Mouse (Mus musculus) lung, postnatal 0 days (tissue): ENCODE data around the gene Map3k12. TPM values are rescaled to one million over a fixed set of nuclear protein-coding genes. Genes with fewer than 3 reads are reported as not detected.

Experiments used
- ATAC-seq: fragments of 200-750 bp; cut with Nextera tagmentation; 2 replicates; pipeline ENCODE4 v1.8.0; 2017; ENCODE audit warnings: moderate library complexity
- DNase-seq: peaks from one replicate; pipeline ENCODE4 v3.0.0-alpha.2; 2016; ENCODE audit warnings: low spot score
- H3K27ac ChIP-seq: fragments of 300-500 bp; sonication (generic); 2 replicates; pipeline ENCODE4 v1.5.1; 2014; ENCODE audit warnings: antibody characterized with exemption, mild to moderate bottlenecking, low read length, mixed read lengths
- H3K27me3 ChIP-seq: fragments of 300-500 bp; sonication (generic); replicated peaks from 2 replicates; pipeline ENCODE4 v1.6.1; 2014; ENCODE audit warnings: low read length, mixed read lengths; ENCODE audit not compliant: insufficient read depth
- H3K36me3 ChIP-seq: fragments of 300-500 bp; sonication (generic); 2 replicates; pipeline ENCODE4 v1.6.1; 2014; ENCODE audit warnings: low read length, mixed read lengths; ENCODE audit not compliant: insufficient read depth
- H3K4me1 ChIP-seq: fragments of 300-500 bp; sonication (generic); 2 replicates; pipeline ENCODE4 v1.6.1; 2014; ENCODE audit warnings: antibody characterized with exemption, low read depth, low read length, mixed read lengths; ENCODE audit not compliant: insufficient read depth
- H3K4me2 ChIP-seq: fragments of 300-500 bp; sonication (generic); replicated peaks from 2 replicates; pipeline ENCODE4 v1.6.1; 2014; ENCODE audit warnings: low read depth, mild to moderate bottlenecking, low read length, moderate library complexity, mixed read lengths
- H3K4me3 ChIP-seq: fragments of 300-500 bp; sonication (generic); 2 replicates; pipeline ENCODE4 v1.5.1; 2014; ENCODE audit warnings: low read depth, low read length
- H3K9ac ChIP-seq: fragments of 300-500 bp; sonication (generic); replicated peaks from 2 replicates; pipeline ENCODE4 v1.6.1; 2014; ENCODE audit warnings: low read depth, mild to moderate bottlenecking
- H3K9me3 ChIP-seq: fragments of 300-500 bp; sonication (generic); 2 replicates; pipeline ENCODE4 v1.6.1; 2016; ENCODE audit warnings: low read length, mixed read lengths
- CTCF ChIP-seq: IDR thresholded peaks from 2 replicates; pipeline ENCODE4 v1.5.1; 2016; ENCODE audit warnings: antibody characterized with exemption, mild to moderate bottlenecking
- EP300 ChIP-seq: IDR thresholded peaks from 2 replicates; pipeline ENCODE4 v1.6.1; 2016; ENCODE audit warnings: antibody characterized with exemption, mild to moderate bottlenecking, control low read depth
- WGBS: fragments of 180-500 bp; shearing (Covaris S2); extraction: QIAGEN DNeasy Blood & Tissue Kit; methylation state at CpG from one replicate; pipeline ENCODE4 v1.1.7; 2014; 5-methylcytosine and 5-hydroxymethylcytosine counted together
- polyA plus RNA-seq: library from polyadenylated mRNA; unstranded; fragments of >200 nt; fragmentation: Nextera tagmentation; extraction: Ambion mirVana; gene quantifications from 2 replicates; pipeline ENCODE4 v1.2.1, GENCODE M21; 2015

The Map3k12 gene
- polyA plus RNA-seq, 1 experiment from 2014 or later, result 4.2 TPM

GRCm38 (mm10) chr15:102552599-102552998, 35.7 kb upstream of the Map3k12 start:
- no peak overlapping the region for H3K27ac ChIP-seq
- no peak overlapping the region for H3K4me3 ChIP-seq
- no peak overlapping the region for H3K9ac ChIP-seq
- no peaks in the 10 kb centered on the region for H3K9me3 ChIP-seq
- 96% methylated on average over 5 of the region's 5 CpGs for WGBS
- ATAC-seq (no peak), DNase-seq (no peak)
- H3K27me3 ChIP-seq, result no peaks in the 10 kb centered on the region
- no peaks in the 10 kb centered on the region for H3K4me1 ChIP-seq
- H3K4me2 ChIP-seq, result no peak overlapping the region
- TF ChIP-seq EP300 (no peak), CTCF (no peak)
- H3K36me3 ChIP-seq, result peaks cover 29% of the 10 kb centered on the region; the same call in 1 of the 2 replicates

- Histone ChIP-seq H3K4me1 (no peaks in the 10 kb centered on the region), H3K9ac (no peak overlapping the region), H3K27ac (no peak overlapping the region), H3K36me3 (peaks cover 40% of the 10 kb centered on the region), H3K9me3 (no peaks in the 10 kb centered on the region), H3K4me2 (no peak overlapping the region), H3K27me3 (no peaks in the 10 kb centered on the region), H3K4me3 (no peak overlapping the region)
- 98% methylated on average over 3 of the region's 3 CpGs for WGBS
- ATAC-seq (no peak), DNase-seq (no peak)
- TF ChIP-seq CTCF (no peak), EP300 (no peak)
These were observed 30.6 kb upstream of the Map3k12 start for GRCm38 (mm10) chr15:102547478-102547877.

- no peak overlapping the region for H3K27ac ChIP-seq
- H3K4me2 ChIP-seq, result no peak overlapping the region
- 62% methylated on average over 3 of the region's 3 CpGs for WGBS
- peak; percentile 30 for DNase-seq
- no peak for TF ChIP-seq EP300
- peak; percentile 18; the same call in 1 of the 2 replicates for TF ChIP-seq CTCF
- no peak overlapping the region for H3K9ac ChIP-seq
- no peaks in the 10 kb centered on the region for H3K9me3 ChIP-seq
- peaks cover 34% of the 10 kb centered on the region for H3K36me3 ChIP-seq
- H3K4me1 ChIP-seq, result no peaks in the 10 kb centered on the region
- H3K27me3 ChIP-seq, result no peaks in the 10 kb centered on the region
- no peak overlapping the region for H3K4me3 ChIP-seq
- 0 out of 2 replicates have a peak, but pooled peaks have one; percentile 11 for ATAC-seq
These were observed 30.0 kb upstream of the Map3k12 start for GRCm38 (mm10) chr15:102546677-102547427.

GRCm38 (mm10) chr15:102546246-102546645, 29.4 kb upstream of the Map3k12 start:
- H3K27me3 ChIP-seq, result no peaks in the 10 kb centered on the region
- no peak overlapping the region for H3K9ac ChIP-seq
- H3K36me3 ChIP-seq, result peaks cover 29% of the 10 kb centered on the region
- ATAC-seq (no peak), DNase-seq (no peak)
- TF ChIP-seq CTCF (no peak), EP300 (no peak)
- no peak overlapping the region for H3K4me2 ChIP-seq
- H3K9me3 ChIP-seq, result no peaks in the 10 kb centered on the region
- WGBS, result 92% methylated on average over 3 of the region's 3 CpGs
- H3K4me1 ChIP-seq, result no peaks in the 10 kb centered on the region
- H3K4me3 ChIP-seq, result no peak overlapping the region
- no peak overlapping the region for H3K27ac ChIP-seq

- WGBS, result 92% methylated on average over 4 of the region's 4 CpGs
- Histone ChIP-seq H3K4me1 (no peaks in the 10 kb centered on the region), H3K27me3 (no peaks in the 10 kb centered on the region), H3K4me2 (no peak overlapping the region), H3K4me3 (no peak overlapping the region), H3K36me3 (peaks cover 39% of the 10 kb centered on the region), H3K9ac (no peak overlapping the region), H3K9me3 (no peaks in the 10 kb centered on the region), H3K27ac (no peak overlapping the region)
- TF ChIP-seq CTCF, result no peak
- no peak for TF ChIP-seq EP300
- DNase-seq, result no peak
- ATAC-seq, result no peak
These were observed 27.9 kb upstream of the Map3k12 start for GRCm38 (mm10) chr15:102544801-102545200.

GRCm38 (mm10) chr15:102533926-102534325, 17.1 kb upstream of the Map3k12 start:
- WGBS, result 85% methylated on average over 7 of the region's 7 CpGs

More at GRCm38 (mm10) chr15:102533926-102534325, 17.1 kb upstream of the Map3k12 start:
- H3K9me3 ChIP-seq, result no peaks in the 10 kb centered on the region
- no peak overlapping the region for H3K9ac ChIP-seq
- H3K4me1 ChIP-seq, result no peaks in the 10 kb centered on the region
- H3K4me3 ChIP-seq, result no peak overlapping the region
- peaks cover 46% of the 10 kb centered on the region for H3K36me3 ChIP-seq
- H3K4me2 ChIP-seq, result no peak overlapping the region
- ATAC-seq (no peak), DNase-seq (no peak)
- H3K27me3 ChIP-seq, result no peaks in the 10 kb centered on the region
- TF ChIP-seq CTCF (no peak), EP300 (no peak)
- H3K27ac ChIP-seq, result no peak overlapping the region
